Mouse (Mus musculus) stomach, postnatal 0 days (tissue): Measurements from ENCODE around the gene Aire. TPM values are rescaled to one million over a fixed set of nuclear protein-coding genes. Genes with fewer than 3 reads are reported as not detected.

Experiments
- ATAC-seq: fragments of 200-750 bp; cut with Nextera tagmentation; 2 replicates; pipeline ENCODE4 v1.8.0; 2017; ENCODE audit not compliant: low FRiP score, low TSS enrichment
- DNase-seq: peaks from one replicate; pipeline ENCODE4 v3.0.0-alpha.2; 2016; ENCODE audit warnings: low spot score
- H3K27ac ChIP-seq: fragments of 300-500 bp; sonication (generic); replicated peaks from 2 replicates; pipeline ENCODE4 v1.5.1; 2014; ENCODE audit warnings: mild to moderate bottlenecking, control low read depth
- H3K27me3 ChIP-seq: fragments of 300-500 bp; sonication (generic); 2 replicates; pipeline ENCODE4 v1.6.1; 2014; ENCODE audit warnings: low read length; ENCODE audit not compliant: control insufficient read depth, insufficient read depth
- H3K36me3 ChIP-seq: fragments of 300-500 bp; sonication (generic); 2 replicates; pipeline ENCODE4 v1.6.1; 2014; ENCODE audit warnings: low read length, mixed read lengths; ENCODE audit not compliant: control insufficient read depth, insufficient read depth
- H3K4me1 ChIP-seq: fragments of 300-500 bp; sonication (generic); replicated peaks from 2 replicates; pipeline ENCODE4 v1.6.1; 2014; ENCODE audit warnings: antibody characterized with exemption; ENCODE audit not compliant: control insufficient read depth, insufficient read depth
- H3K4me2 ChIP-seq: fragments of 300-500 bp; sonication (generic); replicated peaks from 2 replicates; pipeline ENCODE4 v1.6.1; 2014; ENCODE audit warnings: low read depth, mild to moderate bottlenecking, control low read depth, moderate library complexity
- H3K4me3 ChIP-seq: fragments of 300-500 bp; sonication (generic); 2 replicates; pipeline ENCODE4 v1.5.1; 2014; ENCODE audit warnings: low read depth, low read length, control low read depth
- H3K9ac ChIP-seq: fragments of 300-500 bp; sonication (generic); 2 replicates; pipeline ENCODE4 v1.6.1; 2014; ENCODE audit warnings: mild to moderate bottlenecking, low read length, control low read depth, mixed read lengths
- H3K9me3 ChIP-seq: fragments of 300-500 bp; sonication (generic); 2 replicates; pipeline ENCODE4 v1.6.1; 2016; ENCODE audit warnings: low read length; ENCODE audit not compliant: control insufficient read depth
- CTCF ChIP-seq: IDR thresholded peaks from 2 replicates; pipeline ENCODE4 v1.5.1; 2016; ENCODE audit warnings: antibody characterized with exemption, low read depth, mild to moderate bottlenecking, moderate library complexity
- EP300 ChIP-seq: optimal IDR thresholded peaks from 2 replicates; pipeline ENCODE3; 2016; ENCODE audit warnings: antibody characterized with exemption
- WGBS: fragments of 180-500 bp; shearing (Covaris S2); extraction: QIAGEN DNeasy Blood & Tissue Kit; methylation state at CpG from one replicate; pipeline ENCODE4 v1.1.7; 2014; 5-methylcytosine and 5-hydroxymethylcytosine counted together
- polyA plus RNA-seq: library from polyadenylated mRNA; unstranded; fragments of >200 nt; fragmentation: Nextera tagmentation; extraction: Ambion mirVana; gene quantifications from 2 replicates; pipeline ENCODE4 v1.2.1, GENCODE M21; 2015

Gene Aire
- polyA plus RNA-seq: 0.10 and 0.11 TPM in 2 replicates

GRCm38 (mm10) chr10:78043406-78043836 is at the start of gene Aire:
Gene Aire, minus strand, starts transcription at chr10:78043610.
- Histone ChIP-seq H3K9ac (peak within 1 kb of the TSS; percentile 2; the same call in 1 of the 2 replicates), H3K27ac (0 out of 2 replicates have a peak within 1 kb of the TSS, but pooled peaks have one; percentile 24), H3K9me3 (no peaks in the 10 kb centered on the region), H3K4me1 (peaks cover 2% of the 10 kb centered on the region; the same call in 1 of the 2 replicates), H3K27me3 (no peaks in the 10 kb centered on the region), H3K4me2 (peak within 1 kb of the TSS; percentile 40), H3K4me3 (0 out of 2 replicates have a peak within 1 kb of the TSS, but pooled peaks have one; percentile 2), H3K36me3 (no peaks in the 10 kb centered on the region)
- ATAC-seq (peak; percentile 83), DNase-seq (peak; percentile 80)
- WGBS: under 1% methylated on average over 27 of the region's 27 CpGs
- TF ChIP-seq CTCF: peak; percentile 89
- TF ChIP-seq EP300: no peak

- no peaks in the 10 kb centered on the region for H3K4me1 ChIP-seq
- TF ChIP-seq EP300: no peak
- no peak for TF ChIP-seq CTCF
- H3K4me2 ChIP-seq: no peak overlapping the region
- H3K9ac ChIP-seq: no peak overlapping the region
- no peak for ATAC-seq
- no peak for DNase-seq
- H3K27me3 ChIP-seq: no peaks in the 10 kb centered on the region
- WGBS: 81% methylated on average over 13 of the region's 13 CpGs
- no peak overlapping the region for H3K27ac ChIP-seq
- no peaks in the 10 kb centered on the region for H3K9me3 ChIP-seq
- H3K36me3 ChIP-seq: no peaks in the 10 kb centered on the region
- no peak overlapping the region for H3K4me3 ChIP-seq
Observed at GRCm38 (mm10) chr10:78092725-78093029, 49.3 kb upstream of the Aire start.

- H3K4me3 ChIP-seq: no peak overlapping the region
- no peak overlapping the region for H3K27ac ChIP-seq
- no peak for DNase-seq
- no peaks in the 10 kb centered on the region for H3K36me3 ChIP-seq
- no peaks in the 10 kb centered on the region for H3K9me3 ChIP-seq
- no peak overlapping the region for H3K9ac ChIP-seq
- TF ChIP-seq CTCF (no peak), EP300 (no peak)
- no peak overlapping the region for H3K4me2 ChIP-seq
- H3K4me1 ChIP-seq: no peaks in the 10 kb centered on the region
- ATAC-seq: no peak
- no peaks in the 10 kb centered on the region for H3K27me3 ChIP-seq
- 83% methylated on average over 23 of the region's 23 CpGs for WGBS
Observed at GRCm38 (mm10) chr10:78091865-78092724, 48.7 kb upstream of the Aire start.

GRCm38 (mm10) chr10:78090706-78091491 is 47.5 kb upstream of the Aire start:
- TF ChIP-seq CTCF: no peak
- no peak for TF ChIP-seq EP300
- no peak overlapping the region for H3K27ac ChIP-seq
- no peak overlapping the region for H3K4me3 ChIP-seq
- no peak; the same call in 1 of the 2 replicates for ATAC-seq
- H3K4me1 ChIP-seq: no peaks in the 10 kb centered on the region
- H3K4me2 ChIP-seq: no peak overlapping the region
- no peaks in the 10 kb centered on the region for H3K9me3 ChIP-seq
- no peaks in the 10 kb centered on the region for H3K27me3 ChIP-seq
- no peak overlapping the region for H3K9ac ChIP-seq
- no peak for DNase-seq
- no peaks in the 10 kb centered on the region for H3K36me3 ChIP-seq
- WGBS: 58% methylated on average over 4 of the region's 4 CpGs

- H3K4me1 ChIP-seq: no peaks in the 10 kb centered on the region
- no peaks in the 10 kb centered on the region for H3K36me3 ChIP-seq
- no peak overlapping the region for H3K27ac ChIP-seq
- TF ChIP-seq EP300 (no peak), CTCF (no peak)
- DNase-seq (peak; percentile 57), ATAC-seq (peak; percentile 67)
- H3K9ac ChIP-seq: no peak overlapping the region
- H3K4me3 ChIP-seq: no peak overlapping the region
- WGBS: 34% methylated on average over 6 of the region's 6 CpGs
- H3K27me3 ChIP-seq: no peaks in the 10 kb centered on the region
- no peak overlapping the region for H3K4me2 ChIP-seq
- H3K9me3 ChIP-seq: no peaks in the 10 kb centered on the region
Observed at GRCm38 (mm10) chr10:78090246-78090645, 46.8 kb upstream of the Aire start.
